Mouse (Mus musculus): ENCODE measurements around the gene Adam19. TPM values are rescaled to one million over a fixed set of nuclear protein-coding genes. Genes with fewer than 3 reads are reported as not detected.

Adam19 gene
- polyA plus RNA-seq, 1 experiment from 2014 or later: 25.2 TPM

- H3K27ac ChIP-seq: no peak overlapping the region
- no peaks in the 10 kb centered on the region for H3K27me3 ChIP-seq (replicated peaks)
- H3K4me3 ChIP-seq: no peak overlapping the region
- H3K9ac ChIP-seq: no peak overlapping the region
- ATAC-seq (ENCODE audit: low FRiP score, low read depth): no peak
- peaks cover 25% of the 10 kb centered on the region for H3K4me1 ChIP-seq
- H3K4me2 ChIP-seq (replicated peaks): peak overlapping the region; percentile 24; the same call in 1 of the 2 replicates
- 31% methylated on average over 12 of the region's 12 CpGs for WGBS
- no peaks in the 10 kb centered on the region for H3K9me3 ChIP-seq
- no peaks in the 10 kb centered on the region for H3K36me3 ChIP-seq
Observed at GRCm38 (mm10) chr11:46068756-46069407, 13.1 kb downstream of the Adam19 start.

- no peak overlapping the region for H3K27ac ChIP-seq
- H3K4me3 ChIP-seq: no peak overlapping the region
- no peaks in the 10 kb centered on the region for H3K9me3 ChIP-seq
- peak overlapping the region; percentile 24; the same call in 1 of the 2 replicates for H3K4me2 ChIP-seq (replicated peaks)
- peaks cover 25% of the 10 kb centered on the region for H3K4me1 ChIP-seq
- no peak for ATAC-seq (ENCODE audit: low FRiP score, low read depth)
- no peak overlapping the region for H3K9ac ChIP-seq
- no peaks in the 10 kb centered on the region for H3K27me3 ChIP-seq (replicated peaks)
- H3K36me3 ChIP-seq: no peaks in the 10 kb centered on the region
- WGBS: 35% methylated on average over 17 of the region's 17 CpGs
Observed at GRCm38 (mm10) chr11:46069408-46070003, 13.7 kb downstream of the Adam19 start.

GRCm38 (mm10) chr11:46070161-46070560 lies 14.4 kb downstream of the Adam19 start:
- 87% methylated on average over 4 of the region's 4 CpGs for WGBS
- H3K4me3 ChIP-seq: no peak overlapping the region
- no peak for ATAC-seq (ENCODE audit: low FRiP score, low read depth)
- H3K9ac ChIP-seq: no peak overlapping the region
- H3K27ac ChIP-seq: no peak overlapping the region
- H3K4me2 ChIP-seq (replicated peaks): peak overlapping the region; percentile 24; the same call in 1 of the 2 replicates
- H3K36me3 ChIP-seq: no peaks in the 10 kb centered on the region
- no peaks in the 10 kb centered on the region for H3K9me3 ChIP-seq
- H3K27me3 ChIP-seq (replicated peaks): no peaks in the 10 kb centered on the region
- H3K4me1 ChIP-seq: peaks cover 19% of the 10 kb centered on the region

- Histone ChIP-seq H3K36me3 (0 out of 2 replicates have a peak, but pooled peaks cover 1% of the 10 kb centered on the region), H3K4me1 (peaks cover 19% of the 10 kb centered on the region), H3K27me3 (replicated peaks) (no peaks in the 10 kb centered on the region), H3K9ac (no peak overlapping the region), H3K9me3 (no peaks in the 10 kb centered on the region), H3K4me2 (replicated peaks) (no peak overlapping the region), H3K27ac (no peak overlapping the region), H3K4me3 (no peak overlapping the region)
- ATAC-seq (ENCODE audit: low FRiP score, low read depth): no peak
- 81% methylated on average over 8 of the region's 8 CpGs for WGBS
Observed at GRCm38 (mm10) chr11:46070789-46071188, 15.0 kb downstream of the Adam19 start.

GRCm38 (mm10) chr11:46072466-46073060 lies 16.8 kb downstream of the Adam19 start:
- no peak overlapping the region for H3K9ac ChIP-seq
- ATAC-seq (ENCODE audit: low FRiP score, low read depth): no peak
- peaks cover 13% of the 10 kb centered on the region; the same call in 1 of the 2 replicates for H3K36me3 ChIP-seq
- H3K27me3 ChIP-seq (replicated peaks): no peaks in the 10 kb centered on the region
- peaks cover 19% of the 10 kb centered on the region for H3K4me1 ChIP-seq
- H3K9me3 ChIP-seq: no peaks in the 10 kb centered on the region
- no peak overlapping the region for H3K4me2 ChIP-seq (replicated peaks)
- H3K27ac ChIP-seq: no peak overlapping the region
- H3K4me3 ChIP-seq: no peak overlapping the region
- WGBS: 70% methylated on average over 8 of the region's 8 CpGs

- Histone ChIP-seq H3K4me3 (no peak overlapping the region), H3K36me3 (peaks cover 18% of the 10 kb centered on the region; the same call in 1 of the 2 replicates), H3K9ac (no peak overlapping the region), H3K9me3 (no peaks in the 10 kb centered on the region), H3K27me3 (replicated peaks) (no peaks in the 10 kb centered on the region), H3K4me2 (replicated peaks) (no peak overlapping the region), H3K27ac (no peak overlapping the region), H3K4me1 (peaks cover 19% of the 10 kb centered on the region)
- ATAC-seq (ENCODE audit: low FRiP score, low read depth): no peak
- WGBS: 65% methylated on average over 15 of the region's 15 CpGs
Observed at GRCm38 (mm10) chr11:46073061-46073849, 17.5 kb downstream of the Adam19 start.

GRCm38 (mm10) chr11:46073850-46074688 lies 18.3 kb downstream of the Adam19 start:
- Histone ChIP-seq H3K27me3 (replicated peaks) (no peaks in the 10 kb centered on the region), H3K4me2 (replicated peaks) (no peak overlapping the region), H3K27ac (no peak overlapping the region), H3K9me3 (no peaks in the 10 kb centered on the region), H3K36me3 (peaks cover 18% of the 10 kb centered on the region; the same call in 1 of the 2 replicates), H3K4me3 (no peak overlapping the region), H3K4me1 (peaks cover 15% of the 10 kb centered on the region), H3K9ac (no peak overlapping the region)
- WGBS: 91% methylated on average over 17 of the region's 17 CpGs
- ATAC-seq (ENCODE audit: low FRiP score, low read depth): no peak

GRCm38 (mm10) chr11:46075507-46075906 lies 19.7 kb downstream of the Adam19 start:
- Histone ChIP-seq H3K4me1 (peaks cover 10% of the 10 kb centered on the region; the same call in 1 of the 2 replicates), H3K36me3 (peaks cover 18% of the 10 kb centered on the region; the same call in 1 of the 2 replicates), H3K27me3 (replicated peaks) (no peaks in the 10 kb centered on the region), H3K27ac (no peak overlapping the region), H3K9ac (no peak overlapping the region), H3K4me2 (replicated peaks) (no peak overlapping the region), H3K9me3 (no peaks in the 10 kb centered on the region), H3K4me3 (no peak overlapping the region)
- 91% methylated on average over 3 of the region's 3 CpGs for WGBS
- ATAC-seq (ENCODE audit: low FRiP score, low read depth): no peak

GRCm38 (mm10) chr11:46076442-46077158 lies 20.8 kb downstream of the Adam19 start:
- Histone ChIP-seq H3K36me3 (peaks cover 18% of the 10 kb centered on the region; the same call in 1 of the 2 replicates), H3K9ac (no peak overlapping the region), H3K27me3 (replicated peaks) (no peaks in the 10 kb centered on the region), H3K4me1 (peaks cover 10% of the 10 kb centered on the region; the same call in 1 of the 2 replicates), H3K9me3 (no peaks in the 10 kb centered on the region), H3K27ac (no peak overlapping the region), H3K4me2 (replicated peaks) (no peak overlapping the region), H3K4me3 (no peak overlapping the region)
- ATAC-seq (ENCODE audit: low FRiP score, low read depth): no peak
- 88% methylated on average over 11 of the region's 11 CpGs for WGBS

GRCm38 (mm10) chr11:46077304-46077703 lies 21.5 kb downstream of the Adam19 start:
- no peaks in the 10 kb centered on the region for H3K9me3 ChIP-seq
- peaks cover 18% of the 10 kb centered on the region; the same call in 1 of the 2 replicates for H3K36me3 ChIP-seq
- no peak overlapping the region for H3K9ac ChIP-seq
- no peak for ATAC-seq (ENCODE audit: low FRiP score, low read depth)
- no peak overlapping the region for H3K27ac ChIP-seq
- H3K4me2 ChIP-seq (replicated peaks): no peak overlapping the region
- no peaks in the 10 kb centered on the region for H3K27me3 ChIP-seq (replicated peaks)
- peaks cover 10% of the 10 kb centered on the region; the same call in 1 of the 2 replicates for H3K4me1 ChIP-seq
- no peak overlapping the region for H3K4me3 ChIP-seq
- WGBS: 94% methylated on average over 5 of the region's 5 CpGs

Measured in neural tube, embryonic 12.5 days (tissue).